Mouse (Mus musculus) spleen, embryonic (tissue): ENCODE results near the gene Casq2.

Experiments used
- CTCF ChIA-PET: fragments of 350-600 bp; sonication (Branson Sonifier 250); formaldehyde crosslinking; loops from one replicate; lab custom pipeline; 2022; lab: Charles Lee

Gene Casq2

GRCm38 (mm10) chr3:102079413-102079812, 6.8 kb upstream of the Casq2 start:
- CTCF ChIA-PET = no interaction called here

DNA sequence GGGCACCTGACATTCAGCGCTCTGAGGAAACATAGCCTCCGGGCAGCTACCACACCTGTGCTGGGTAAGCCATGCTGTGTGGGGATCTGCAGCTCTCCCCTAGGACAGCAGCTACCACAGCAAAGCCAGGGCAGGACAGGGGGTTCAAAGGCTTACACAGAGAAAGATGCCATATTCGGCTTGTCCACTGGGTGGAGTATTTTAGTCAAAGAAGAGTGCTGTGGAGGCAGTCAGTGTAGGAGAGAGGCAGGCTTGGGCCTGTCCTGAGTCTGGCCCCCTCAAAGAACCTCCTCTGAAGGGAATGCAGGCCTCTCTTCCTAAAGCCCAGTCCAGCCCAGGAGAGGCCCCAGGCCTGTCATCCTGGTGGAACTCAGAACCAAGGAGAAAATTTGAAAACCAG, 4.4 kb upstream of the Casq2 start:
- CTCF ChIA-PET = no interaction called here

DNA sequence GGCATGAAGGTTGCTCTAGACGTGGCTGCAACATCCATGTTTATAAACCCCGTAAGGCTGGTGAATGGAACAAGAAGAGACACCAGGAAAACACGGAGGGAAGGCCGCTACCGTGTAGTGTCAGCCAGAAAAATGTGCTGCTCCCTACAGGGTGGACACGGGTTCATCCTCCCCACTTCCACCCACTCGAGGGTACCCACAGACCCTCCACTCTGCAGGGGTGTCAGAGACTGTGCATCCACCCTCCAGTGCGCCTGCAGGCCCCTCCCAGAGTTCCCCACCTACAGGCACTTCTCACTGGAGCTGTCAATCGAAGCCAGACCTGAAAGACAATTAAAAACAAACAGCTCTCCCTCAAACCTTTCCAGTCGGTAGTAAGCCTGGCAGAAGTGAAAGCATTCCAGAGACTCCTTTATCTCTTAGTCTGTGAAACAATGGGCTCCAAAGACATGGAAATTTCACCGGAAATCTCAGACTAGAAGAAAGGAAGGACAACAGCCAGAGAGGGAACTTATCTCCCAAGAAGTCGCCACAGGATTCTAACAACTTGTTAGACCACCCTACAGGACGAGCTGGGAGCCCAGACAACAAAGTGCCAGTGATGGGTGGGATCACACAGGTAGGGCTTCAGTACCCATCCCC, 2.5 kb upstream of the Casq2 start:
- CTCF ChIA-PET = no interaction called here

- CTCF ChIA-PET = no interaction called here
Observed at GRCm38 (mm10) chr3:102084833-102085491, 1.3 kb upstream of the Casq2 start.

DNA sequence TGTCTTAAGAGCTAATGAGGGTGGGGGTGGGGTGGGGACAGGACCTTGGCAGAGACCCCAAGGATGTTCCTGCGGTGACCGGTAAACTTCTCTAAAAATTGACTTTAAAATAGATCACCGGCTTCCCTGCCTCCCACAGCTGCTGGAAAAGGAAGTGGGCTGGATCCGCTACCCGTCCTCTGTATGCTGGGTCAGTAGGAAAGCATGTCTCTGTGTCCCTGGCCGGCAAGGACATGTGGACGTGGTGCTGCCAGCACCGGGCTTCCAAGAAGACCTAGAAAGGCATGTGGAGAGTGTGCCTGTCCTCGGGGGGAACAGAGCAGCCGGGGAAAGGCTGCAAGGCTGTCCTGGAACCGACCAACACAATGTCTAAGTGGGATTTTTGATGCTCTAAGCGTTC, 496 bp upstream of the Casq2 start:
- CTCF ChIA-PET = no interaction called here

- CTCF ChIA-PET = no interaction called here
Observed at GRCm38 (mm10) chr3:102094841-102095240, 8.6 kb downstream of the Casq2 start.

- CTCF ChIA-PET = no interaction called here
Observed at GRCm38 (mm10) chr3:102095412-102095811, 9.2 kb downstream of the Casq2 start.

- CTCF ChIA-PET = no interaction called here
Observed at GRCm38 (mm10) chr3:102096366-102096765, 10.2 kb downstream of the Casq2 start.

GRCm38 (mm10) chr3:102096976-102097375, 10.8 kb downstream of the Casq2 start:
- CTCF ChIA-PET = no interaction called here

GRCm38 (mm10) chr3:102099242-102099641, 13.0 kb downstream of the Casq2 start:
- CTCF ChIA-PET = no interaction called here

DNA sequence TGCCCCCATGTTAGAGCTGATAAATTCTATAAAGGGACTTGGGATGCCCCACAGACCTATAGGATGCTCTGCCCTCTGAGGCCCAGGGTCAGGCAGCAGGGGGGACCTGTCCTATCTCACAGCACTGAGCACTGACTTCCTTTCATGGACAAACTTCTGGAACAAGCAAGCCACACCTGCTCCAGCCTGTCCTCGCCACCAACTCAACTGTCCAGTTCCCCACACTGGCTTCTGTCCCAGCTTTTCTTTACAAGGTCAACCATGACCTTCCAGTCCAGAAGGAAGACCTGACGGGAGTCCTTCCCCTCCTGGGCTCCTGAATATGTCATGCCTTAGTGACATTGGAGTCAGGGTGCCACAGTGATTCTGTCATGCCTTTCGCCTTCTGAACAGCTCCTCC, 13.6 kb downstream of the Casq2 start:
- CTCF ChIA-PET = no interaction called here

DNA sequence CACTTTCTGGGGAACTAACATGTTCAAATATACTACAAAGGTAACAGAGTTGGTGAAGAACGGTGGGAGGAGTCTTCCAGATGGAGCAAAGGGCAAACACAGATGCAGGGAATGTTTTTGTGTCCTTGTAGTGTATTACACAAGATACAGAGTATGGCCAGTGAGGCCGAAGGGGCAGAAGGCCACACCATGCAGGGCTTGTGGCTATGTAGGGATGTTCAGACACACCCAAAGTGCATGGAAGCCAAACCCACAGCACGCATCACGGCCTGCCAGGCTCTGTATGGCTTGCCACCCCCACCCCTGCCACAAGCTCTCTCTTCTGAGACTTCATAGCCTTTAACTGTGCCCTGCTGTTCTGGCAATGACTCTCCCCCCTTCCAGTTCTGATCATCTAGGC, 15.2 kb downstream of the Casq2 start:
- CTCF ChIA-PET = no interaction called here

GRCm38 (mm10) chr3:102103811-102104565, 17.8 kb downstream of the Casq2 start:
- CTCF ChIA-PET = interaction anchor here (0.6 kb wide), 1 partner anchor 252 kb away, joined by 3 read pairs; no protein-coding TSS in a partner anchor

GRCm38 (mm10) chr3:102108201-102108600, 22.0 kb downstream of the Casq2 start:
- CTCF ChIA-PET = no interaction called here

DNA sequence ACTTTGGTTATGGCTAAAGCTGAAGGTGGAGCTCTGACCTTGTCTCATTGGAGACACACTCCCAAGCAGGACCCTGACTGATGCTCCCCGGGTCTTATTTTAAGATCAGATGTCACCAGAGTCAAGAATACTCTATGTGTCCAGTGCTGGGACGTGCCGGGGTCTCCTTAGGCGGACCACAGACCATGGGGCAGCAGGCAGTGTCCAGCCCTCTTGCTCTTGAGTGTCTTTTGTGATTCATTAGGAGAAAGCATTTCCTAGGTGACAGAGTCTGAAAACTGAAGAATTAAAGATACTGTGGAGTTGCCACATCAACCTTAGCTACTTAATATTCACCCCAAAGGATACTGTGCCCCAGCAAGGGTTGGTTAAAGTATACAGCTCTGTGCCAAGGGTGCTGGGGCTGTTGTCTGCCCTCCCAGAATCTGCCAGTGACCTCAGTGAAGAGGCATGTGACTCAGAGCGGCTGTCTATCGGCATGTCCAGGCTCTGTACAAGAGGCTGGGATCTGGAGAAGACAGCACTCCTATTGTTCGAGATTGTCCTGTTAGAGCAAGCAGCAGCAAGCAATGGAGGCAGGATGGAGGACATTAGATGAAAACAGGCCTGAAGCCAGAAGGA, 25.9 kb downstream of the Casq2 start:
- CTCF ChIA-PET = no interaction called here

- CTCF ChIA-PET = interaction anchor here (0.7 kb wide), 1 partner anchor 16 kb away, joined by 6 read pairs; no protein-coding TSS in a partner anchor
Observed at GRCm38 (mm10) chr3:102120947-102121346, 34.7 kb downstream of the Casq2 start.

DNA sequence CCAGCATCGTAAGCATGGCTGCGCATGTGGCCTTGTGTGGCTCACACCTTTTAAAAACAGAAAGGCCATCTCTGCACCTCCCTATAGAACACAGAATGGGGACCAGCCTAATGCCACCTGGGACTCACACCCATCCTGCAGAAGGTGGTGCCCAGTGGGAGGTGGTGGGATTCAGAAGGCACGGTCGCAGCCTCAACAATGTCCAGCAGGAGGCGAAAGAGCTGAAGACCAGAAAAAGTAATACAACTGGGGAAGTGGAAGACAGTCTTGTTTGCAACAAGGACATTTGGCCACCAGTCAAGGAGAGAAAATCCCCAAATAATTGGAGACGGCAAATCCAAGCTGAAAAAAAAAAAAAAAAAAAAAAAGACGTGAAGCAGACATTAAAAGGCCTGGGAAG, 35.8 kb downstream of the Casq2 start:
- CTCF ChIA-PET = interaction anchor here (0.6 kb wide), 1 partner anchor 36 kb away, joined by 3 read pairs; the partner anchor contains the start of gene Casq2

- CTCF ChIA-PET = no interaction called here
Observed at GRCm38 (mm10) chr3:102123654-102124053, 37.4 kb downstream of the Casq2 start.

DNA sequence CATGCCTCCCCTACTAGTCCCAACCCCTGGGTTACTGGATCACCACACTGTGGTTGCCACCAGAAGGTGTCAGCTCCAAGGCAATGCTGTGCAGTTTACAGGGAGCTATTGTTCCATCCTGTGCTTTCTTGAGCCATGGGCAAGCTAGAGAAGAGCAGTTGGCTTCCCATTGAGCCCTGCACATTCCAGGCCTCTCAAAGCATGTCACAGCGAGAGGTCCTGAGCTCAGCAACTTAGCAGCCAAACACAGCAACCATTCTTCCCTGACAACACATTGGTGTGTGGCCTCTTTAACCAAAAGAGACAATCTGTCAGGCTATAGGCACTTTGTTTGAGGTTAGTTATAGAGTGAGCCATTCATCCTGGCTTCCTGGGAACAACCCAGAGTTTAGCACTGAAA, 39.3 kb downstream of the Casq2 start:
- CTCF ChIA-PET = no interaction called here

DNA sequence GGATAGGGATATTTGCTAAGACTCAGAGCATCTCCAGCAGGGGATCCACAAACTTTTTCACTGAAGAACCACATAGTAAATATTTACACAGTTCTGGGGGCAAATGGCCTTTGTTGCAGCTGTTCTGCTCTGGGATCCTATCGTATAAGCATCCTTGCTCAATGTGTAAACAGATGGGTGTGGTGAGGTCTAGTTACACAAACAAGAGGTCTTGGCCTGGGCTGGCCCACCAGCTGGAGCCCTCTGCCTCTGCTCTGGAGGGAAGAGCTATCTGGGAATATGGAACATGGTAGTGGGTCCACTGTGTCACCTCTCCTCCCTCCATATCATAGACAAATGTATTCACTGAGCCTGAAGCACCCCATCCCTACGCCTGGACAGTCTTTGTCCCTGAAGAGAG, 40.9 kb downstream of the Casq2 start:
- CTCF ChIA-PET = no interaction called here

GRCm38 (mm10) chr3:102128242-102128641, 42.0 kb downstream of the Casq2 start:
- CTCF ChIA-PET = no interaction called here

- CTCF ChIA-PET = no interaction called here
Observed at GRCm38 (mm10) chr3:102130478-102130877, 44.3 kb downstream of the Casq2 start.
